Mouse (Mus musculus) right cerebral cortex, postnatal 36 days (tissue): ENCODE data around the gene Urm1.
"Not testable (repeated sequence)": the region's sequence is repeated elsewhere in the genome, so short reads cannot be mapped to it uniquely, and the experiment has no call there.

Source experiments
- DNase-seq, 2 experiments: peaks; one replicate each; pipeline ENCODE4 v3.0.0; 2022; ENCODE audit warnings: low spot score in 2 of 2, mixed read lengths in 1 of 2

The Urm1 gene

GRCm38 (mm10) chr2:29820025-29820817 is at the start of gene Urm1:
Gene Urm1 (plus strand): TSS chr2:29820075.
- DNase-seq, result peak in 1 of 2 experiments; percentile 42

- DNase-seq, result no peak
Measured at GRCm38 (mm10) chr2:29770162-29770561, 49.7 kb upstream of the Urm1 start.

GRCm38 (mm10) chr2:29771611-29772461 is 48.0 kb upstream of the Urm1 start:
- no peak for DNase-seq

- no peak for DNase-seq
Measured at GRCm38 (mm10) chr2:29773323-29773722, 46.6 kb upstream of the Urm1 start.

GRCm38 (mm10) chr2:29781256-29781655 is 38.6 kb upstream of the Urm1 start:
- DNase-seq, result not testable (repeated sequence)

GRCm38 (mm10) chr2:29784290-29784689 is 35.6 kb upstream of the Urm1 start:
- DNase-seq, result no peak

- DNase-seq, result peak; percentile 90 to 91
Measured at GRCm38 (mm10) chr2:29787104-29787917, 32.6 kb upstream of the Urm1 start, which contains the start of gene Coq4. Gene Coq4 (plus strand): TSS chr2:29787493.

GRCm38 (mm10) chr2:29787937-29788681 is 31.8 kb upstream of the Urm1 start, which contains the start of gene Trub2:
Gene Trub2 (minus strand): TSS chr2:29788502.
- peak; percentile 86 to 88 for DNase-seq

GRCm38 (mm10) chr2:29792772-29793487 is 26.9 kb upstream of the Urm1 start:
- DNase-seq, result no peak

GRCm38 (mm10) chr2:29802075-29802826 is 17.6 kb upstream of the Urm1 start, which contains the start of gene Slc27a4:
Gene Slc27a4 (plus strand): TSS chr2:29802634.
- peak; percentile 95 for DNase-seq

GRCm38 (mm10) chr2:29802827-29803201 is 17.1 kb upstream of the Urm1 start:
- no peak for DNase-seq

- DNase-seq, result no peak
Measured at GRCm38 (mm10) chr2:29803400-29803831, 16.5 kb upstream of the Urm1 start.

- no peak for DNase-seq
Measured at GRCm38 (mm10) chr2:29815678-29816371, 4.0 kb upstream of the Urm1 start.

- peak; percentile 75 to 81 for DNase-seq
Measured at GRCm38 (mm10) chr2:29817426-29818232, 2.2 kb upstream of the Urm1 start.

- DNase-seq, result no peak
Measured at GRCm38 (mm10) chr2:29819363-29819762, 512 bp upstream of the Urm1 start.

GRCm38 (mm10) chr2:29826318-29826925 is 6.5 kb downstream of the Urm1 start:
- DNase-seq, result no peak

- peak; percentile 94 to 97 for DNase-seq
Measured at GRCm38 (mm10) chr2:29826926-29827708, 7.2 kb downstream of the Urm1 start.
